Mouse (Mus musculus) C2C12 (cell line): ENCODE results near the gene Rnf31. TPM values are rescaled to one million over a fixed set of nuclear protein-coding genes. Genes with fewer than 3 reads are reported as not detected.

Experiments used
- H3K27me3 ChIP-seq: one replicate; pipeline ENCODE4 v1.6.1; 2011; ENCODE audit not compliant: control insufficient read depth, insufficient read depth, insufficient read length
- H3K36me3 ChIP-seq: one replicate; pipeline ENCODE4 v1.6.1; 2011; ENCODE audit not compliant: control insufficient read depth, insufficient read depth
- H3K4me3 ChIP-seq: one replicate; pipeline ENCODE4 v1.5.1; 2011; ENCODE audit warnings: mild to moderate bottlenecking, control low read depth; ENCODE audit not compliant: poor library complexity, insufficient read depth, severe bottlenecking
- H3K79me2 ChIP-seq: one replicate; pipeline ENCODE4 v1.6.1; 2011; ENCODE audit not compliant: control insufficient read depth, insufficient read depth
- H3K79me3 ChIP-seq: one replicate; pipeline ENCODE4 v1.6.1; 2011; ENCODE audit warnings: low read depth, control low read depth
- H3ac ChIP-seq: one replicate; pipeline ENCODE3; 2011; ENCODE audit warnings: low read depth; ENCODE audit not compliant: control insufficient read depth, insufficient read length
- CEBPB ChIP-seq: IDR thresholded peaks from one replicate; pipeline ENCODE4 v1.6.1; 2011; ENCODE audit warnings: low read depth, mild to moderate bottlenecking, control low read depth, moderate library complexity
- CTCF ChIP-seq: IDR thresholded peaks from one replicate; pipeline ENCODE4 v1.5.1; 2011; ENCODE audit not compliant: control insufficient read depth, insufficient read depth, insufficient read length
- FOSL1 ChIP-seq: IDR thresholded peaks from one replicate; pipeline ENCODE4 v1.8.0; 2011; ENCODE audit warnings: mild to moderate bottlenecking, low read length; ENCODE audit not compliant: poor library complexity, insufficient read depth, severe bottlenecking
- MAX ChIP-seq: IDR thresholded peaks from one replicate; pipeline ENCODE4 v1.6.1; 2011; ENCODE audit warnings: mild to moderate bottlenecking, control low read depth
- MYOD1 ChIP-seq: IDR thresholded peaks from one replicate; pipeline ENCODE4 v1.6.1; 2011; ENCODE audit warnings: low read depth; ENCODE audit not compliant: control insufficient read depth, insufficient read length
- MYOG ChIP-seq: IDR thresholded peaks from one replicate; pipeline ENCODE4 v1.6.1; 2011; ENCODE audit not compliant: control insufficient read depth, insufficient read length; ENCODE audit errors: extremely low read depth
- USF1 ChIP-seq: IDR thresholded peaks from one replicate; pipeline ENCODE4 v1.6.1; 2011; ENCODE audit warnings: low read depth, mild to moderate bottlenecking, control low read depth, moderate library complexity
- polyA plus RNA-seq: library from polyadenylated mRNA; unstranded; fragments of >200 nt; fragmentation: generic; extraction: Trizol; gene quantifications from one replicate; pipeline ENCODE4 v1.2.1, GENCODE M21; 2012; ENCODE audit warnings: missing spikeins

The Rnf31 gene
- polyA plus RNA-seq, 1 experiment, result 9.4 TPM

GRCm38 (mm10) chr14:55614565-55615178 is 23.2 kb downstream of the Rnf31 start:
- Histone ChIP-seq H3K36me3 (peaks cover under 1% of the 10 kb centered on the region), H3K79me3 (no peaks in the 10 kb centered on the region), H3K4me3 (no peak overlapping the region), H3K27me3 (no peaks in the 10 kb centered on the region), H3ac (no peak overlapping the region), H3K79me2 (no peaks in the 10 kb centered on the region)
- no peak for TF ChIP-seq MYOG
- no peak for TF ChIP-seq CEBPB
- no peak for TF ChIP-seq MAX
- no peak for TF ChIP-seq MYOD1
- TF ChIP-seq FOSL1, result no peak
- TF ChIP-seq CTCF, result no peak
- no peak for TF ChIP-seq USF1

- Histone ChIP-seq H3ac (no peak overlapping the region), H3K79me2 (no peaks in the 10 kb centered on the region), H3K27me3 (no peaks in the 10 kb centered on the region), H3K79me3 (no peaks in the 10 kb centered on the region), H3K4me3 (no peak overlapping the region), H3K36me3 (no peaks in the 10 kb centered on the region)
- TF ChIP-seq CEBPB (no peak), MYOG (no peak), USF1 (no peak), MAX (no peak), CTCF (no peak), FOSL1 (no peak), MYOD1 (no peak)
Observed at GRCm38 (mm10) chr14:55615876-55616275, 24.4 kb downstream of the Rnf31 start.

DNA sequence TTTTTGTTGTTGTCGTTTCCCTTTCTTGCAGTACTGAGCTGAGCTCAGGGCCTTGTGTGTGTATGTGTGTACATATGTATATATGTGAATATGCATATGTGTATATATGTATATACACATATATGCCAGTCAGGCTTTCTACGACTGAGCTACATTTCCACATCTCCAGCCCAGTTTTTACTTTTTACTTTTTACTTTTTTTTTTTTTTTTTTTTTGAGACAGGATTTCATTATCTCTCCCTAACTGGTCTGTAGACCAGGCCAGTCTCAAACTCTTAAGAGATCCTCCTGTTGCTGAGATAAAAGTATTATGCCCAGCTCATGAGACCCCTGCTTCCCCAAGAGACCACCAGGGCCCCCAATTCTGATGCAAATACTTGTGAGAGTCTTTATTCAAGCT is 25.3 kb downstream of the Rnf31 start:
- H3K4me3 ChIP-seq, result no peak overlapping the region
- no peak overlapping the region for H3ac ChIP-seq
- TF ChIP-seq MAX (no peak), CEBPB (no peak)
- no peaks in the 10 kb centered on the region for H3K79me3 ChIP-seq
- H3K27me3 ChIP-seq, result no peaks in the 10 kb centered on the region
- H3K36me3 ChIP-seq, result no peaks in the 10 kb centered on the region
- H3K79me2 ChIP-seq, result no peaks in the 10 kb centered on the region

DNA sequence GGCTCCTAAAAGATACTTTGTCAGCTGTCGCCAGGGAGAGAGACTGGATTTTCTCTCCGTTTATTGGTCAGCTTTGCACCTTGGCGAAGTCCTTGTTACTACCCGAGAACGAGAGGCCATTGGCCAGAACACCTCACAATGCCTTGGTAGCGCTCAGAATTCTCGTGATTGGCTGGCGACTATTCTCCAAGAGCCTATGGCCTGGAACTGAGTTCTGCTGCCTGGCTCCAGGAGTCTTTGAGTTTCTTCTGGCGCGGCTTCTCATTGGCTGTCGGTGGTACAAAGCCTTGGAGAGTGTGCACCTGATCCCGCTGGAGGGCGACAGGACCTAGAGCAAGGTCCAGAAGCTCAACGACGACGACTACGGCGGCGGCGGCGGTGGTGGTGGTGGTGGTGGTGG is 26.3 kb downstream of the Rnf31 start, which contains the start of gene Rec8:
Gene Rec8 (plus strand): TSS at position 216 of the 400 bp plus-strand sequence.
- H3ac ChIP-seq, result no peak within 1 kb of the TSS
- H3K27me3 ChIP-seq, result no peaks in the 10 kb centered on the region
- H3K79me2 ChIP-seq, result no peaks in the 10 kb centered on the region
- no peak within 1 kb of the TSS for H3K4me3 ChIP-seq
- no peaks in the 10 kb centered on the region for H3K36me3 ChIP-seq
- no peaks in the 10 kb centered on the region for H3K79me3 ChIP-seq
- no peak for TF ChIP-seq USF1
- TF ChIP-seq FOSL1, result no peak
- no peak for TF ChIP-seq CEBPB
- TF ChIP-seq MAX, result no peak
- TF ChIP-seq MYOG, result no peak
- TF ChIP-seq MYOD1, result no peak
- TF ChIP-seq CTCF, result no peak

DNA sequence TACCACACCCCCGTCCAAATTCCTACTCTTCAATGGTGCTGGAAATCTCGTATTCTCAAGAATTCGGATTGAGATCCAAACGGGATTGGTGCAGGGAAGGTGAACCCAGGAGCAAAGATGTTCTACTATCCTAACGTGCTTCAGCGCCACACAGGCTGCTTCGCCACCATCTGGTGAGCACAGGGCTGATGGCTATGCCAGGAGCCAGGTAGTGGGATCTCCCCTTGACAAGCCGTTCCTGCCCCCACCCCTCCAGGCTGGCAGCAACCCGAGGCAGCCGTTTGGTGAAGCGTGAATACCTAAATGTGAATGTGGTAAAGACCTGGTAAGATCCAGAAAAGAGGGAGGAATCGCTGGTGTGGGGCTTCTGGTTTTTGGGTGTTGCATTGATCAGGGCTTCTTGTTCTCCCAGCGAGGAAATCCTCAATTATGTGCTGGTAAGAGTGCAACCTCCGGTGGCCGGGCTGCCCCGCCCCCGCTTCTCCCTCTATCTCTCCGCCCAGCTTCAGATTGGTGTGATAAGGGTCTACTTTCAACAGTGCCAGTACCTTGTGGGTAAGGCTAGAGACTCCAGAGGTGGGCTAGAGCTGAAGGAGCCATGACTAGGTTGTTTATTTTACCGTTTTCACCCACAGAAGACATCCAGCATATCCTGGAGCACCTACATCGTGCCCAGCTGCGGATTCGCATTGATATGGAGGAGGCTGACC is 27.1 kb downstream of the Rnf31 start:
- no peaks in the 10 kb centered on the region for H3K27me3 ChIP-seq
- H3K4me3 ChIP-seq, result no peak overlapping the region
- TF ChIP-seq CTCF (no peak), MYOD1 (no peak), MYOG (no peak), USF1 (no peak), FOSL1 (no peak), CEBPB (no peak), MAX (no peak)
- H3K36me3 ChIP-seq, result no peaks in the 10 kb centered on the region
- no peaks in the 10 kb centered on the region for H3K79me2 ChIP-seq
- no peaks in the 10 kb centered on the region for H3K79me3 ChIP-seq
- no peak overlapping the region for H3ac ChIP-seq
